Mouse (Mus musculus) forebrain, embryonic 15.5 days (tissue): ENCODE measurements around the gene Nfkb1. TPM values are rescaled to one million over a fixed set of nuclear protein-coding genes. Genes with fewer than 3 reads are reported as not detected.
A peak's percentile ranks its signal among the peaks of the same experiment; 100 is the strongest.

Experiments
- ATAC-seq: fragments of 200-750 bp; cut with Nextera tagmentation; replicated peaks from 2 replicates; pipeline ENCODE4 v1.8.0; 2017; ENCODE audit warnings: mild to moderate bottlenecking, moderate TSS enrichment, moderate library complexity
- H3K27ac ChIP-seq: fragments of 300-500 bp; sonication (generic); replicated peaks from 2 replicates; pipeline ENCODE4 v1.5.1; 2015; ENCODE audit warnings: mild to moderate bottlenecking, inconsistent platforms
- H3K27me3 ChIP-seq: fragments of 300-500 bp; sonication (generic); 2 replicates; pipeline ENCODE4 v1.6.1; 2015; ENCODE audit warnings: inconsistent platforms
- H3K36me3 ChIP-seq: fragments of 300-500 bp; sonication (generic); 2 replicates; pipeline ENCODE4 v1.6.1; 2015; ENCODE audit warnings: mild to moderate bottlenecking, inconsistent platforms
- H3K4me1 ChIP-seq: fragments of 300-500 bp; sonication (generic); 2 replicates; pipeline ENCODE4 v1.6.1; 2015; ENCODE audit warnings: inconsistent platforms
- H3K4me2 ChIP-seq: fragments of 300-500 bp; sonication (generic); replicated peaks from 2 replicates; pipeline ENCODE4 v1.6.1; 2015; ENCODE audit warnings: mild to moderate bottlenecking, inconsistent platforms
- H3K4me3 ChIP-seq: fragments of 300-500 bp; sonication (generic); 2 replicates; pipeline ENCODE4 v1.5.1; 2015; ENCODE audit warnings: mild to moderate bottlenecking, inconsistent platforms
- H3K9ac ChIP-seq: fragments of 300-500 bp; sonication (generic); replicated peaks from 2 replicates; pipeline ENCODE4 v1.6.1; 2015; ENCODE audit warnings: mild to moderate bottlenecking, inconsistent platforms
- H3K9me3 ChIP-seq: fragments of 300-500 bp; sonication (generic); 2 replicates; pipeline ENCODE4 v1.6.1; 2016; ENCODE audit warnings: inconsistent platforms
- WGBS: fragments of 180-500 bp; shearing (Covaris S2); methylation state at CpG from one replicate; pipeline ENCODE4 v1.1.7; 2015; ENCODE audit warnings: mixed read lengths; 5-methylcytosine and 5-hydroxymethylcytosine counted together
- polyA plus RNA-seq: library from polyadenylated mRNA; unstranded; fragments of >200 nt; fragmentation: Nextera tagmentation; extraction: Ambion mirVana; gene quantifications from 2 replicates; pipeline ENCODE4 v1.2.1, GENCODE M21; 2015

Gene Nfkb1
- polyA plus RNA-seq, 1 experiment from 2014 or later: 7.1 TPM

- H3K4me3 ChIP-seq: no peak overlapping the region
- no peak overlapping the region for H3K4me2 ChIP-seq
- no peaks in the 10 kb centered on the region for H3K27me3 ChIP-seq
- WGBS: 91% methylated on average over 14 of the region's 14 CpGs
- H3K36me3 ChIP-seq: peaks cover 2% of the 10 kb centered on the region; the same call in 1 of the 2 replicates
- ATAC-seq: no peak
- H3K9me3 ChIP-seq: no peaks in the 10 kb centered on the region
- no peak overlapping the region for H3K9ac ChIP-seq
- H3K27ac ChIP-seq: no peak overlapping the region
- no peaks in the 10 kb centered on the region for H3K4me1 ChIP-seq
Observed at GRCm38 (mm10) chr3:135635646-135636434, 55.5 kb downstream of the Nfkb1 start.

DNA sequence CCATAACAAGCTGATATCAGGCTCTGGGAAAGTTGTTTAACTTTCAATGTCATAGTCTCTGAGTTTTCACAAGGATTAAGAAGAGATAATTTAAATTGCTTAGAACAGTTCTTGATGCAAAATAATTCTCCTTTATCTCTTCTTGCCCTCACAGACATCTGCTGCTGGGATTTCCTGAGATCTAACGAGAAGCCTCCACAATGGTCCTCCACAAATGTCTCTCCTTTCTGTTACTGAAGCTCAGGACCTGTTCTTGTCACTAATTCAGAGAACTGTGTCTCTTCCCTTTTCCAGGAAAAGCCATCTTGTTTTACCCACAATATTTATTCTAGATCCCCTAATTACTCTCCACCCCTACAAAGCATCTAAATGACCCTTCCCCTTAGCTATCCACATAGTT lies 56.3 kb downstream of the Nfkb1 start:
- Histone ChIP-seq H3K36me3 (peaks cover 2% of the 10 kb centered on the region), H3K27me3 (no peaks in the 10 kb centered on the region), H3K9me3 (no peaks in the 10 kb centered on the region), H3K4me2 (no peak overlapping the region), H3K9ac (no peak overlapping the region), H3K4me1 (no peaks in the 10 kb centered on the region), H3K27ac (no peak overlapping the region), H3K4me3 (no peak overlapping the region)
- no peak for ATAC-seq
- WGBS: 79% methylated on average over 1 of the region's 1 CpGs

DNA sequence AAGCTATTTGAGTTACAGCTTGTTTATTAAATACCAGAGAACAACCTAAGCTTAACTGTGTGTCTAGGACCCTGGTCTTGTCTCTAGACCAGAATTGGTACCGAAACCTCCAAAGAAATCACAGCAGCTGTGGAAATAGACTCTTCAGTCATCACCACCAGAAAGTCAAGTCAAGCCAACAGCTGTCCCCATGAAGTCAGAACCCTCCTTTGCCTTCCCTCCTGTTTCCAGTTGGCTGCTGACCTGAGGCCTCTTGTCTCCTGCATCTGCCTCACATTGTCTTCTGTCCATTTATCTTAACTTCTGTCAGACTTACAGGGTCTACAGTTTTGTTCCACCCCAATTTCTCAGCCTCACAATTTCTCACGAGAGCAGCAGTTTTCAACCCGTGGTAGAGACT lies 57.1 kb downstream of the Nfkb1 start:
- Histone ChIP-seq H3K36me3 (no peaks in the 10 kb centered on the region; the same call in 1 of the 2 replicates), H3K27ac (no peak overlapping the region), H3K9me3 (no peaks in the 10 kb centered on the region), H3K4me1 (no peaks in the 10 kb centered on the region), H3K4me3 (no peak overlapping the region), H3K9ac (no peak overlapping the region), H3K27me3 (no peaks in the 10 kb centered on the region), H3K4me2 (no peak overlapping the region)
- WGBS: 90% methylated on average over 3 of the region's 3 CpGs
- ATAC-seq: no peak

GRCm38 (mm10) chr3:135631856-135632255 lies 59.5 kb downstream of the Nfkb1 start:
- Histone ChIP-seq H3K4me2 (no peak overlapping the region), H3K9ac (no peak overlapping the region), H3K4me3 (no peak overlapping the region), H3K4me1 (no peaks in the 10 kb centered on the region), H3K9me3 (no peaks in the 10 kb centered on the region), H3K36me3 (no peaks in the 10 kb centered on the region; the same call in 1 of the 2 replicates), H3K27me3 (no peaks in the 10 kb centered on the region), H3K27ac (no peak overlapping the region)
- WGBS: 62% methylated on average over 4 of the region's 4 CpGs
- no peak for ATAC-seq

DNA sequence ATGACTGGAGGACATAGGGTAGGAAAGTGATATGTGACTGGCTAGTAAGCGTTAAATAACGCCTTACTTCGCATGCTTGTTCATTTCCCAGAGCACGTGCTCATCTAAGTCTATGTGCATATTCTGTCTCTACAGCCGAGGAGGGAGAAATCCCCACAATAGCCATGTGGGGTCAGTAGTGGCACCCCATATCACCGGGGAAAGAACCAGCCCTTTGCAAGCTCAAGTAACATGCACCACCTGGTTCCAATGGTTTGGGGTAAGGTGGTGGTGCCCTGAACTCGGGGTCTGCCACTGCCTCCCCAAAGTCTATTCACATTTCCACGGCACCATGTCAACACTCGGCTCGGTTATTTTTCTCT lies 60.3 kb downstream of the Nfkb1 start:
- Histone ChIP-seq H3K4me3 (no peak overlapping the region), H3K9ac (no peak overlapping the region), H3K27ac (no peak overlapping the region), H3K27me3 (no peaks in the 10 kb centered on the region), H3K9me3 (no peaks in the 10 kb centered on the region), H3K4me1 (no peaks in the 10 kb centered on the region), H3K36me3 (no peaks in the 10 kb centered on the region; the same call in 1 of the 2 replicates), H3K4me2 (0 out of 2 replicates have a peak overlapping the region, but pooled peaks have one; percentile 12)
- ATAC-seq: peak; percentile 68
- 64% methylated on average over 10 of the region's 10 CpGs for WGBS

DNA sequence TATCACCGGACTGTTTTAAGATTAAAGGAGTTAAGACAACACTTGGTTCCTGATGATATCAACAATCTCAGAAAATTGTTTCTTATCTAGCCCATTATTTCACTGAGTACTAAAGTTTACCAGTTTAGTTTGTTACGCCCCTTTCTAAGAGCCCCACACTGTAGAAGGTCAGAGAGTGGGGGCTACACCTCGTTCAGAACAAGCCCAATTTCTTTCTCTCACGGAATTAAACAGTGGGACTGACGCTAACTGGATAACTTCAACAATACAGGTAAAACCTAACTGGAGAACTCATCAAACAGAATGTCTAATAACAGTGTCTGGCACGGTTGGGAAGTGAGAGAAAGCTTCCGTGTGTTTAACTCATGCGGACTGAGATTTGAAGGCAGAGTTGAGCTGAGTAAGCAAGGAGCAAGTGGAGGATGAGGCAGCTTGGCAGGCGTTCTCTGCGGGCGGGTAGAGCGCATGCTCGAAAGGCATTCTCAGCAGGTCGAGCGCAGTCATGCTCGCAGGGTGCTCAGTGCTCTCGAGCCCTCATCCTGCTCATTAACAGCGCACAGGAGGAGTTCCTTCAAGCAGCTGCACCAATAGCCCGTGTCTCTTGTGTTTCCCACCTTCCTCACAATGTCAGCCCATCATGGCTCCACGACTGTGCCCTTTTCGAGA lies 60.8 kb downstream of the Nfkb1 start:
- WGBS: 58% methylated on average over 21 of the region's 21 CpGs
- Histone ChIP-seq H3K9ac (no peak overlapping the region), H3K27me3 (no peaks in the 10 kb centered on the region), H3K36me3 (no peaks in the 10 kb centered on the region; the same call in 1 of the 2 replicates), H3K4me3 (no peak overlapping the region), H3K27ac (no peak overlapping the region), H3K9me3 (no peaks in the 10 kb centered on the region), H3K4me2 (0 out of 2 replicates have a peak overlapping the region, but pooled peaks have one; percentile 12), H3K4me1 (no peaks in the 10 kb centered on the region)
- ATAC-seq: peak; percentile 72

GRCm38 (mm10) chr3:135629830-135630355 lies 61.5 kb downstream of the Nfkb1 start:
- H3K27me3 ChIP-seq: no peaks in the 10 kb centered on the region
- no peaks in the 10 kb centered on the region; the same call in 1 of the 2 replicates for H3K36me3 ChIP-seq
- no peaks in the 10 kb centered on the region for H3K9me3 ChIP-seq
- H3K4me2 ChIP-seq: no peak overlapping the region
- H3K4me1 ChIP-seq: no peaks in the 10 kb centered on the region
- ATAC-seq: no peak
- no peak overlapping the region for H3K4me3 ChIP-seq
- no peak overlapping the region for H3K27ac ChIP-seq
- WGBS: 93% methylated on average over 4 of the region's 4 CpGs
- H3K9ac ChIP-seq: no peak overlapping the region

- no peaks in the 10 kb centered on the region for H3K27me3 ChIP-seq
- H3K9me3 ChIP-seq: no peaks in the 10 kb centered on the region
- H3K36me3 ChIP-seq: no peaks in the 10 kb centered on the region; the same call in 1 of the 2 replicates
- H3K4me3 ChIP-seq: no peak overlapping the region
- H3K4me1 ChIP-seq: no peaks in the 10 kb centered on the region
- H3K9ac ChIP-seq: no peak overlapping the region
- no peak for ATAC-seq
- WGBS: 91% methylated on average over 9 of the region's 9 CpGs
- no peak overlapping the region for H3K4me2 ChIP-seq
- H3K27ac ChIP-seq: no peak overlapping the region
Observed at GRCm38 (mm10) chr3:135628706-135629169, 62.6 kb downstream of the Nfkb1 start.

DNA sequence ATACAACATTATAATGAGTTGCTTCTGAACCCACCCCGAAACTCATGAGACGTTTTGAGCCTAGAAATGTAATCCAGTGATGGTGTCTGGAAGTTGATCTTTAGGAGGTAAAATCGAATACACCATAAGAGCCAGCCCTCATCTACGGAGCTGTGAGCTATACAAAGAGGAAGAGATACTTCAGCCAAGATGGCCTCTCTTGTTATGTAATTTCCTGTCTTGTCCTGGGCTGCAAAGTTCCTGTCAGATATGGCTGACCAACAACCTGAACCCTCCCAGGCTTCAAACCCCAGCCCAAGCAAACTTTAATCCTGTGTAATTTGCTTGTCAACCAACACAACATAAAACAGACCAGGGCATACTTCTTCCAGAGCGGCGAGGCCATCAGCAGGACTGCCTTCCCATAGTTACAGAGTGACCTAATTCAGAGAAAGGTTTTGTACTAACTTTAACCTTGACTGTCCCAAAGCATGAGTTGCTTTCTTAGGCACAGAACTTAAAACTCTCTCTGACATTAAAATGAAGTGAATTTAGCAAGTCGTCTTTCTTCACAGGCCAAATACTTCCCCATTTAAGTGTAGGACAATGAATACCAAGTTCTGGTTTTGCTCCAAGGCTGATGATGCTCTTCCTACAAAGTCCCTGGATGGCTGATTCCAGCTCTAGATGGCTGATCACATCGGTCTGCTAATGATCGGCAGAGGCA lies 63.2 kb downstream of the Nfkb1 start:
- no peak overlapping the region for H3K4me3 ChIP-seq
- no peak overlapping the region for H3K4me2 ChIP-seq
- H3K9me3 ChIP-seq: no peaks in the 10 kb centered on the region
- no peak overlapping the region for H3K27ac ChIP-seq
- 91% methylated on average over 9 of the region's 9 CpGs for WGBS
- ATAC-seq: no peak
- H3K27me3 ChIP-seq: no peaks in the 10 kb centered on the region
- H3K4me1 ChIP-seq: no peaks in the 10 kb centered on the region
- H3K9ac ChIP-seq: no peak overlapping the region
- H3K36me3 ChIP-seq: no peaks in the 10 kb centered on the region; the same call in 1 of the 2 replicates

DNA sequence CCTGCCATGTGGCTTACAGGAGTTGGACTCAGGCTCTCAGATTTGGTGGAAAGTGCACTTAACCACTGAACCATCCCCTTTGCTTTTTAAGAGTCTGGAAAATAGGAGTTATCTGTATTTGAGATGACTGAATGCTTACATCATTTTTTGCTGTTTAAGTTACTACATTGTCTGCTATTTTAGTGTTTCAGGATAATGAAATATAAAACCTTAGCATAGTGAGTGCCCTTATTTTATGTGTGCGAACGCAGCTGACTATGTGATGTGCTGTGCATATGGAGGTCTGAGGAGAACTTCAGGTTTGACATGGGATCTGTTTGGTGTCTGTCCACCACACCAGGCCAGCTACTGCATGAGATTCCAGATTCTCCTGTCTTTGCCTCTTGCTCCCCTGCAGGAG lies 66.1 kb downstream of the Nfkb1 start:
- WGBS: 97% methylated on average over 2 of the region's 2 CpGs
- no peak overlapping the region for H3K4me2 ChIP-seq

GRCm38 (mm10) chr3:135616730-135617129 lies 74.6 kb downstream of the Nfkb1 start:
- H3K4me3 ChIP-seq: no peak overlapping the region
- H3K27me3 ChIP-seq: no peaks in the 10 kb centered on the region
- ATAC-seq: no peak
- H3K9me3 ChIP-seq: no peaks in the 10 kb centered on the region
- no peak overlapping the region for H3K27ac ChIP-seq
- no peaks in the 10 kb centered on the region for H3K4me1 ChIP-seq
- H3K36me3 ChIP-seq: peaks cover 9% of the 10 kb centered on the region; the same call in 1 of the 2 replicates
- no peak overlapping the region for H3K9ac ChIP-seq
- 90% methylated on average over 7 of the region's 7 CpGs for WGBS
- H3K4me2 ChIP-seq: no peak overlapping the region

More for the DNA sequence above, 66.1 kb downstream of the Nfkb1 start:
- Histone ChIP-seq H3K4me3 (no peak overlapping the region), H3K27me3 (no peaks in the 10 kb centered on the region), H3K9me3 (no peaks in the 10 kb centered on the region), H3K36me3 (no peaks in the 10 kb centered on the region), H3K9ac (no peak overlapping the region), H3K4me1 (no peaks in the 10 kb centered on the region), H3K27ac (no peak overlapping the region)
- no peak for ATAC-seq

DNA sequence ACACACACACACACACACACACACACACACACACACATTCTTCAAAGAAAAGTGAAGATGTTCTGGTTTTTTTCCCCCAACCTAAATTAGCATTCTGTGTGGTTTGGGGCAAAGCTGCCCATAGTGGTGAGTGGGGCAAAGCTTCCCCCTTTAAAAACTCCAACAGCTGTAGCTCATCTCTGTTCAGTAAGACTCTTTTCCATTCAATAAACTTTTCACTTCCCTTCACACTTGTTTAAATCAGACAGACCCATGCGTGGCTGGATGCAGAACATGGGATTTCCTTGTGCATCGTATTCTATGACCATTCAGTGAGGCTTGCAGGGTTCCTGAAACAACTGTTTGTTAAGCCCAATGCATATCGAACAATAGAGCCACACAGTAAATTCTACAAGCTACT lies 77.0 kb downstream of the Nfkb1 start:
- H3K9ac ChIP-seq: no peak overlapping the region
- no peak overlapping the region for H3K27ac ChIP-seq
- H3K4me1 ChIP-seq: 0 out of 2 replicates have a peak, but pooled peaks cover 9% of the 10 kb centered on the region
- no peak for ATAC-seq
- WGBS: 87% methylated on average over 3 of the region's 3 CpGs
- H3K36me3 ChIP-seq: peaks cover 9% of the 10 kb centered on the region; the same call in 1 of the 2 replicates
- H3K9me3 ChIP-seq: no peaks in the 10 kb centered on the region
- H3K4me3 ChIP-seq: no peak overlapping the region
- no peaks in the 10 kb centered on the region for H3K27me3 ChIP-seq
- no peak overlapping the region for H3K4me2 ChIP-seq
